Mouse (Mus musculus) thymus, postnatal 0 days (tissue): ENCODE measurements around the gene Sash3. TPM values are rescaled to one million over a fixed set of nuclear protein-coding genes. Genes with fewer than 3 reads are reported as not detected.

Experiments
- DNase-seq: peaks from one replicate; pipeline ENCODE4 v3.0.0-alpha.2; 2015; ENCODE audit warnings: low spot score
- polyA plus RNA-seq: library from polyadenylated mRNA; unstranded; fragments of >200 nt; fragmentation: Nextera tagmentation; extraction: Ambion mirVana; gene quantifications from 2 replicates; pipeline ENCODE4 v1.2.1, GENCODE M21; 2015

Gene Sash3
- polyA plus RNA-seq, 1 experiment from 2014 or later, result 240 TPM

GRCm38 (mm10) chrX:48140286-48140877 lies 5.9 kb upstream of the Sash3 start:
- DNase-seq, result peak; percentile 27

GRCm38 (mm10) chrX:48141481-48141880 lies 4.8 kb upstream of the Sash3 start:
- DNase-seq, result peak; percentile 86

GRCm38 (mm10) chrX:48143415-48144335 lies 2.6 kb upstream of the Sash3 start:
- peak; percentile 79 for DNase-seq

DNA sequence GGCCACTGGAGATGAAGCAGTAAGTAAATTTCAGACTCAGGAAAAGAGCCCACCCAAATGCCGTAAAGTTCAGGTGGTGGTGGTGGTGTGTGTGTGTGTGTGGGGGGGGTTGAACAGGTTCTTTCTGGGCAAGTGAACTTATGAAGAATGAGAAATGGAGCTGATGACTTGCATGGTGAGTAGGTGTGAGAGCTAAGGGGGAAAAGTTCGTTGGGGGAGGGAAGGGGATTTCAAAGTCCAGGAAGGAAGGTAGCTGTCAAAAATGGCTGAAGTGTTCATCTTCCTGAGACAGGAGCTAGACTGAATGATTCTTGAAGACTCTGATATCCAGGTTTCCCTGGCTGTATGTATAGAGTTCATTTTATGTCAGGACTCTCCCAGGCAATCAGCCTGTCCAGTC lies 990 bp downstream of the Sash3 start:
- peak; percentile 39 for DNase-seq

- peak; percentile 80 for DNase-seq
These were observed 1.5 kb downstream of the Sash3 start for GRCm38 (mm10) chrX:48147741-48148186.

DNA sequence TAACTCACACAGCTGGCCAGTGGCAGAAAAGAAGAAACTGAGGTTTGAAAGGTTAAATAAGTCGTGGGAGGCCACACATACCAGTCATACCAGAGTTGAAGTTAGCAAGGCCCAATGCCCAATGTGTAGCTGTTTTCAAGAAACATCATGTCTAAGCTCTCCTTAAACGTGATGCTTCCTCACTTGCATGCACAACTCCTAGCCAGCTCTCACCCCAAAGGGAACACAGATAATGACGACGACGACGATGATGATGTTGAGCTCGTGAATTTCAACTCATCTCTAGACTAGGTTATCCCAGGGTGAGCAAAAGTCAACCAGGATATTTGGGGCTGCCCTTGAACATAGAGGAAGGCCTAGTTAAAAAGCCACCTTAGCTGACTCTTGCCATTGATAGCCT lies 5.9 kb downstream of the Sash3 start:
- no peak for DNase-seq

DNA sequence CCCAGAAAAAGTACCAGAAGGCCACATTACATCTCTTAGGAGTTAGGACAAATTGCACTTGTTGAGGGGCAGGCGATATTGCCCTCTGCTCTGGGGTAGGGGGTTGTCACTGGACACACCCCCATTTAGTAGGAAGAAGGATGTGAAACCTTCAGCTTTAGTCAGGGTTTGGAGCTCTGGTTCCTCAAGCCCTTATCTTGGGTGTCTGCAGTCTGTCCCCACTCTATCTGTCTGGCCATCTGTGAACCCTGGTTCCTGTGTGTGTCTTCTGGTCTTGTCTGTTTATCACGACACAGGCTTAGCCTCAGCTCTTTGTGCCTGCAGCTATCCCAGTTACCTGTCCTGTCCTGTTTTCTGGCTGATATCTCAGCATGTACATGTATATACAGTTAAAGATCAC lies 7.2 kb downstream of the Sash3 start:
- no peak for DNase-seq

- DNase-seq, result no peak
These were observed 7.7 kb downstream of the Sash3 start for GRCm38 (mm10) chrX:48153949-48154348.

- no peak for DNase-seq
These were observed 9.3 kb downstream of the Sash3 start for GRCm38 (mm10) chrX:48155489-48155888.

- DNase-seq, result no peak
These were observed 11.2 kb downstream of the Sash3 start for GRCm38 (mm10) chrX:48157396-48157795.

DNA sequence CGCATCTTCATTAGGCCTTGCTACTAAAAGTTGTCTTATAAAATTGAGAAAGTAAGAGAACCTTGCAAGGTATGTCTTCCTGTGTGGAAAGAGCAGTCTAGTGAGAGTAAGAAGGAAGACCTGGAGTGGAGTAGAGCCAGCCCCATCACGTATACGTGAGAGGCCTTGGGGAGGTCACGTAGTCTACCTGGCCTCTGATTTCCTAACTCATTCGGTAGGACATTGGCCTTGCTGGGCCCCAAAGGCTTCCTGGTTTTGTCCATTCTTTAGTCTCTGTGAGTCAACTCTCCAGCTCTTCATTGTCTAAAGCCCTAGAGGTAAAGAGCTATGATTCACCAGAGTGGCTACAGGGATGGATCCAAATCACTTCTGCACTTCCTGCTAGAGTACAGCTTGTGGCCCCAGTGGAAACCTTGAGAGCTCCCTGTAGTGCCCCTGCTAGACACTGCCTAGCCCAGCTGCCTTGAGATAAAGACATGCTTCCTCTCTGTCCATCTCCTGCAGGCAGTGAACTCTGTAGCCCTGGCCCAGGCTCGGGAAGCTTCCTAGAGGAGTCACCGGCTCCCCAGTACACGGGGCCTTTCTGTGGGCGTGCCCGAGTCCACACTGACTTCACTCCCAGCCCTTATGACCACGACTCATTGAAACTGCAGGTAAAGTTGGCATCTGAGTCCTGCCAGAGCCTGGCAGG lies 12.1 kb downstream of the Sash3 start:
- no peak for DNase-seq

- no peak for DNase-seq
These were observed 23.7 kb downstream of the Sash3 start for GRCm38 (mm10) chrX:48169892-48170291.

GRCm38 (mm10) chrX:48170368-48170767 lies 24.1 kb downstream of the Sash3 start:
- no peak for DNase-seq

GRCm38 (mm10) chrX:48181844-48182243 lies 35.6 kb downstream of the Sash3 start:
- no peak for DNase-seq

GRCm38 (mm10) chrX:48184703-48185102 lies 38.5 kb downstream of the Sash3 start:
- no peak for DNase-seq

DNA sequence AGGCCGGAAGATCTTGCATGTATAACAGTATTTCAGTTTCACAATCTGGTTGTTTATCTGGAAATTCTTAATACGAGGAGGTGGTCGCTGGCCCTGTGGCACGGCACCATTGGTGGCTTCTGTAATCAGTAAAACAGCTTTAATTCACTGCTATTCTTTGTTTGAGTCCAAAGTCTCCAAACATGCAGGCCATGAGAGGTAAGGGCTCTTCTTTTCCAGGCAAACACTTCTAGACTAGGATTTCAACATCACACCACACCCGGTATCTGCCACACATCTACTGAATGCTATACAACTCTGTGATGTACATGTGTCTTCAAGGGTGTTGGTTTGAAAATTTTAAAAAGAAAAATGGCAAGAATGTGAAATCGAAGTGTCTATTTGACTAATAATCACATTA lies 45.0 kb downstream of the Sash3 start:
- DNase-seq, result no peak

- no peak for DNase-seq
These were observed 47.3 kb downstream of the Sash3 start for GRCm38 (mm10) chrX:48193235-48194152.

- no peak for DNase-seq
These were observed 51.6 kb downstream of the Sash3 start for GRCm38 (mm10) chrX:48197856-48198255.

- DNase-seq, result no peak
These were observed 52.8 kb downstream of the Sash3 start for GRCm38 (mm10) chrX:48199026-48199425.

- no peak for DNase-seq
These were observed 54.5 kb downstream of the Sash3 start for GRCm38 (mm10) chrX:48200699-48201098.

- DNase-seq, result no peak
These were observed 55.7 kb downstream of the Sash3 start for GRCm38 (mm10) chrX:48201973-48202372.
